Mouse (Mus musculus) G1E (cell line): ENCODE measurements around the gene Parp16. TPM values are rescaled to one million over a fixed set of nuclear protein-coding genes. Genes with fewer than 3 reads are reported as not detected.
A peak's percentile ranks its signal among the peaks of the same experiment; 100 is the strongest.

Experiments
- ATAC-seq: 2 replicates; pipeline ENCODE4 v1.8.0; 2016; ENCODE audit warnings: mild to moderate bottlenecking; ENCODE audit not compliant: insufficient number of reproducible peaks, poor library complexity, low FRiP score, severe bottlenecking; ENCODE audit errors: extremely low read depth
- DNase-seq: peaks from one replicate; pipeline ENCODE4 v3.0.0; 2012; ENCODE audit warnings: low spot score
- H3K27me3 ChIP-seq: 2 replicates; pipeline ENCODE4 v1.6.1; 2012; ENCODE audit warnings: mild to moderate bottlenecking, low read length, inconsistent platforms; ENCODE audit not compliant: insufficient read depth
- H3K36me3 ChIP-seq: replicated peaks from 2 replicates; pipeline ENCODE3; 2012; ENCODE audit warnings: mild to moderate bottlenecking, inconsistent platforms
- H3K4me1 ChIP-seq: 2 replicates; pipeline ENCODE4 v1.6.1; 2012; ENCODE audit warnings: low read depth, low read length, inconsistent platforms, mixed read lengths; ENCODE audit not compliant: insufficient read depth
- H3K4me3 ChIP-seq: 2 replicates; pipeline ENCODE4 v1.5.1; 2012; ENCODE audit warnings: low read depth, mild to moderate bottlenecking, inconsistent platforms, low read length, moderate library complexity, mixed read lengths
- H3K9me3 ChIP-seq: replicated peaks from 2 replicates; pipeline ENCODE4 v1.6.1; 2012; ENCODE audit warnings: inconsistent platforms
- CTCF ChIP-seq: IDR thresholded peaks from 2 replicates; pipeline ENCODE4 v1.5.1; 2012; ENCODE audit warnings: low read depth, low read length, inconsistent platforms, mixed read lengths
- GATA1 ChIP-seq: IDR thresholded peaks from 2 replicates; pipeline ENCODE4 v1.6.1; 2012; ENCODE audit warnings: borderline replicate concordance, low read length, inconsistent platforms, mixed read lengths
- GATA2 ChIP-seq: IDR thresholded peaks from 2 replicates; pipeline ENCODE4 v1.6.1; 2012; ENCODE audit warnings: low read depth, low read length, inconsistent platforms, borderline replicate concordance
- POLR2AphosphoS5 ChIP-seq: IDR thresholded peaks from 2 replicates; pipeline ENCODE4 v1.6.1; 2012; ENCODE audit warnings: low read depth, low read length, inconsistent platforms; ENCODE audit not compliant: insufficient replicate concordance
- TAL1 ChIP-seq: conservative IDR thresholded peaks from 2 replicates; pipeline ENCODE4 v1.6.1; 2012; ENCODE audit warnings: low read depth, low read length, inconsistent platforms, mixed read lengths
- polyA plus RNA-seq: library from polyadenylated mRNA; stranded (reverse); fragments of >175 nt; gene quantifications from 2 replicates; pipeline ENCODE4 v1.2.3, GENCODE M21; 2012
- total RNA-seq, 2 experiments: library from RNA; stranded (forward) in 1 of 2; stranded (reverse) in 1 of 2; fragments of 200-1000 nt in 1 of 2; fragments of >200 nt in 1 of 2; fragmentation: Nextera tagmentation in 1 of 2; gene quantifications; 2 replicates each; pipeline ENCODE4 v1.2.3; 2014 to 2017

The Parp16 gene
- total and polyA plus RNA-seq, 3 experiments: 7.8 to 15.9 (median 14.8) TPM

GRCm38 (mm10) chr9:65197826-65198225 is 2.7 kb downstream of the Parp16 start:
- TF ChIP-seq POLR2AphosphoS5 (no peak), CTCF (no peak), GATA1 (no peak), GATA2 (no peak), TAL1 (no peak)
- Histone ChIP-seq H3K4me1 (peaks cover 55% of the 10 kb centered on the region), H3K9me3 (peaks cover 2% of the 10 kb centered on the region; the same call in 1 of the 2 replicates), H3K36me3 (no peaks in the 10 kb centered on the region), H3K4me3 (no peak overlapping the region; the same call in 1 of the 2 replicates), H3K27me3 (no peaks in the 10 kb centered on the region)
- no peak for ATAC-seq
- DNase-seq: no peak

DNA sequence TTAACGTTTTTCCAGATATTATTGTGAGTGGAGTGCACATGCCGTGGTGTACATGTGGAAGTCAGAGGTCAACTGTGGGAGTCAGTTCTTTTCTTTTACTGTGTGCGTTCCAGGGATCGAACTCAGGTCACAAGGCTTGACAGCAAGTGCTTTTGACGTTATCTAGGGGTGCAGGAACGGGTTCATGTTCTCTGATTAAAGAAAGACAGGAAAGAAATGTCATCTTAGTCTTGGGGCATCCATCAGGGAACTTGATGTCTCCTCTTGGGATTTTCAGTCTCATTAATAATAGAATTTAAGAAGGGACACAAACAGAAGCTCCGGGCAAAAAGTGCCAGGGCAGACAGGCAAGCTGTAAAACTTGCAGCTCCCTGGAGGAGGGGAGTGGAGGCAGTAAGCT is 4.6 kb downstream of the Parp16 start:
- Histone ChIP-seq H3K27me3 (no peaks in the 10 kb centered on the region), H3K4me1 (peaks cover 59% of the 10 kb centered on the region)
- no peak for DNase-seq

GRCm38 (mm10) chr9:65200606-65201005 is 5.5 kb downstream of the Parp16 start:
- Histone ChIP-seq H3K4me3 (no peak overlapping the region), H3K36me3 (no peaks in the 10 kb centered on the region), H3K9me3 (no peaks in the 10 kb centered on the region), H3K4me1 (peaks cover 59% of the 10 kb centered on the region), H3K27me3 (no peaks in the 10 kb centered on the region)
- ATAC-seq (no peak), DNase-seq (no peak)
- TF ChIP-seq POLR2AphosphoS5 (peak; percentile 89; the same call in 1 of the 2 replicates), CTCF (no peak)

More for the DNA sequence above, 4.6 kb downstream of the Parp16 start:
- no peak overlapping the region for H3K4me3 ChIP-seq
- H3K36me3 ChIP-seq: no peaks in the 10 kb centered on the region
- ATAC-seq: no peak
- peaks cover 2% of the 10 kb centered on the region; the same call in 1 of the 2 replicates for H3K9me3 ChIP-seq
- TF ChIP-seq TAL1: no peak
- TF ChIP-seq POLR2AphosphoS5: no peak
- no peak for TF ChIP-seq CTCF
- TF ChIP-seq GATA1: no peak
- no peak for TF ChIP-seq GATA2

- DNase-seq: no peak
- Histone ChIP-seq H3K27me3 (no peaks in the 10 kb centered on the region), H3K4me1 (peaks cover 61% of the 10 kb centered on the region), H3K36me3 (no peaks in the 10 kb centered on the region), H3K9me3 (no peaks in the 10 kb centered on the region), H3K4me3 (no peak overlapping the region)
- ATAC-seq: no peak
- TF ChIP-seq GATA2: no peak
- TF ChIP-seq CTCF: no peak
- no peak for TF ChIP-seq GATA1
- no peak; the same call in 1 of the 2 replicates for TF ChIP-seq POLR2AphosphoS5
- TF ChIP-seq TAL1: no peak
Observed at GRCm38 (mm10) chr9:65201021-65201380, 5.8 kb downstream of the Parp16 start.

DNA sequence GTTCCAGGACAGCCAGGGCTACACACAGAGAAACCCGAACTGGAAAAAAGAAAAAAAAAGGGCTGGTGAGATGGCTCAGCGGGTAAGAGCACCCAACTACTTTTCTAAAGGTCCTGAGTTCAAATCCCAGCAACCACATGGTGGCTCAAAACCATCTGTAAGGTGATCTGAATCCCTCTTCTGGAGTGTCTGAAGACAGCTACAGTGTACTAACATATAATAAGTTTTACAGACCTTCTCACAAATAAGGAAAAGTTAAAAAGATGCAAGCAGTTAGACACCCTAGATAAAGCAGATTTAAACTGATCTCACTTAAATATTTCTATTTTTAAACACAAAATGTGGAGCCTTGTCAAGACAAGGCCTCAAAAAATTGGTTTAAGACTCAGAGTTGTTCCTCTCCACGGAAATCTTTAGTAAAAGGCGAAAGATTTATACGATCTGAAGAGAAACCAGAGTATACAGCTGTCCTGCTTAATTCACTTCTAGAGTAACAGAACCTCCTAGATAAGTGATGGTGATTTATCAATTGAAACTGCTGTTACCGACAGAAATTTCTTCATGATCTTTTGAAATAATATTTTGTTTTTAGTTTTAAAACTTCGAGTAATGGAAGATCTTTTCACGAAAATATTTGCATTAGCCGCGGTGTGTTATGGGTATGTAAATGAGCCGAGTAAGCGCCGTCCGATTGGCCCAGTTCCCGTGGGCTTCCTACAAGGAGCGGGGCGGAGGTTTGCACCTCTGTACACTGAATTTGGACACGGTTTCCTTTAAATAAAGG is 6.4 kb downstream of the Parp16 start:
- no peaks in the 10 kb centered on the region for H3K27me3 ChIP-seq
- TF ChIP-seq TAL1 (no peak), POLR2AphosphoS5 (peak; percentile 99)
- H3K4me3 ChIP-seq: peak overlapping the region; percentile 38; the same call in 1 of the 2 replicates
- H3K9me3 ChIP-seq: no peaks in the 10 kb centered on the region
- H3K4me1 ChIP-seq: peaks cover 65% of the 10 kb centered on the region
- no peaks in the 10 kb centered on the region for H3K36me3 ChIP-seq
- ATAC-seq (peak; percentile 77), DNase-seq (peak; percentile 70)

- H3K4me3 ChIP-seq: peak overlapping the region; percentile 38
- ATAC-seq: peak; percentile 4; the same call in 1 of the 2 replicates
Observed at GRCm38 (mm10) chr9:65202165-65202754, 7.1 kb downstream of the Parp16 start.

More at GRCm38 (mm10) chr9:65202165-65202754, 7.1 kb downstream of the Parp16 start:
- Histone ChIP-seq H3K9me3 (no peaks in the 10 kb centered on the region), H3K36me3 (no peaks in the 10 kb centered on the region), H3K4me1 (peaks cover 67% of the 10 kb centered on the region), H3K27me3 (no peaks in the 10 kb centered on the region)
- TF ChIP-seq GATA2 (no peak), CTCF (no peak), GATA1 (no peak), TAL1 (no peak)
- DNase-seq: no peak
